Mouse (Mus musculus): ENCODE measurements around the gene Sirpb1b. TPM values are rescaled to one million over a fixed set of nuclear protein-coding genes. Genes with fewer than 3 reads are reported as not detected.

Gene Sirpb1b
- not detected in 2 replicates for polyA plus RNA-seq (2021; fragmentation: Nextera tagmentation)
- long read RNA-seq, experiment 1 = 0 reads
- long read RNA-seq, experiment 2 = 0 reads

GRCm38 (mm10) chr3:15574887-15575286 is at the start of gene Sirpb1b:
TSS of gene Sirpb1b (minus strand) at chr3:15575065.

Other genes with a start within 250 kb of the Sirpb1b start
- not detected in 2 replicates for gene Gm9733, start 242.8 kb downstream of the Sirpb1b start, polyA plus RNA-seq (2021; fragmentation: Nextera tagmentation)
- gene Sirpb1a, start 148.5 kb downstream of the Sirpb1b start, polyA plus RNA-seq (2021; fragmentation: Nextera tagmentation) = 0.16 TPM in 1 of 2 replicates, not detected in the other

All from left cerebral cortex, adult 6 months (tissue).